Mouse (Mus musculus) bone marrow, adult 2 months (tissue): Measurements from ENCODE around the gene Tfrc.

Experiments used
- CTCF ChIP-seq: fragments of 200-500 bp; IDR thresholded peaks from 2 replicates; pipeline ENCODE4 v1.5.1; 2011; ENCODE audit warnings: low read length, control low read depth; ENCODE audit not compliant: control insufficient read depth, insufficient read depth
- POLR2A ChIP-seq: fragments of 200-500 bp; IDR thresholded peaks from 2 replicates; pipeline ENCODE4 v1.6.1; 2011; ENCODE audit warnings: low read depth, mild to moderate bottlenecking, control low read depth, low read length, borderline replicate concordance; ENCODE audit not compliant: control insufficient read depth

DNA sequence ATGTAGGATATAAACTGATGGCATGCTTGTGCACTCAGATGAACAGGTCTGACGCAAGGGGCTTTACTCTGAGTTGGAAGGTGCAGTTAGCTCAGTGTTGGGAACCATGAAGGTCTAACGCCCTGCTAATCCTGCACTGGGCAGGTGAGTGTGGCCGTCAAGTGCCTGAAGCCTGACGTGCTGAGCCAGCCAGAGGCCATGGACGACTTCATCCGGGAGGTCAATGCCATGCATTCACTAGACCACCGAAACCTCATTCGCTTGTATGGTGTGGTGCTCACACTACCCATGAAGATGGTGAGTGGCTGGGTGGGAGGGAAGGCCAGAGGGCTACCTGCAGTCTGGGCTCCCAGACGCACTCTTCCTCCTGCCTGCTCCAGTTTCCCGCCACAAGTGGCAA, 60.5 kb downstream of the Tfrc start:
- TF ChIP-seq POLR2A = no peak
- TF ChIP-seq CTCF = no peak
